Mouse (Mus musculus) cerebellum, postnatal 36 days (tissue): ENCODE measurements around the gene Nanos1.

Experiments
- DNase-seq, 2 experiments: peaks; one replicate each; pipeline ENCODE4 v3.0.0; 2021 to 2022; ENCODE audit warnings: mixed read lengths in 2 of 2

Nanos1 gene

GRCm38 (mm10) chr19:60789452-60789851 lies 33.7 kb downstream of the Nanos1 start:
- DNase-seq = no peak

- peak; percentile 48 for DNase-seq
These were observed 34.2 kb downstream of the Nanos1 start for GRCm38 (mm10) chr19:60789919-60790506.

GRCm38 (mm10) chr19:60790551-60791161 lies 34.9 kb downstream of the Nanos1 start, which contains the start of gene Eif3a:
Eif3a (minus strand) TSS chr19:60790658.
- peak; percentile 94 to 97 for DNase-seq

DNA sequence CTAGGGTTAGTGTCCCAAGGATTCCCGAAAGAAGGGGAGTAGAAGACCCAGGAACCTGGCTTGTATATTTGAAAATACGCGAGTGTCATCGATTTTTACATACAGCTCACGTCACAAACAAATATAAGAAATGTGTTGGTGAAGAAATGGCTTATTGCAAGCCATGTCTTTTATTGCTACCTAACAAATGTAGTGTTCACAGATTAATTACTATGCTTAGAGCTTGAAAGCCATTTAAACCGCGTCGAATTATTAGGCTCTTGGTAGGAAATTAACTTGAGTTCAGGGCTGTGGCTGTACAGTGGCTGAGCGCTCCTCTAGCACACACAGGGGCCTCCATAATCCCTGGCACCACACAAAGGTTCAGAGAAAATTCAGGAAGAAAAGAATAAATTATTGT lies 35.4 kb downstream of the Nanos1 start:
- no peak for DNase-seq

DNA sequence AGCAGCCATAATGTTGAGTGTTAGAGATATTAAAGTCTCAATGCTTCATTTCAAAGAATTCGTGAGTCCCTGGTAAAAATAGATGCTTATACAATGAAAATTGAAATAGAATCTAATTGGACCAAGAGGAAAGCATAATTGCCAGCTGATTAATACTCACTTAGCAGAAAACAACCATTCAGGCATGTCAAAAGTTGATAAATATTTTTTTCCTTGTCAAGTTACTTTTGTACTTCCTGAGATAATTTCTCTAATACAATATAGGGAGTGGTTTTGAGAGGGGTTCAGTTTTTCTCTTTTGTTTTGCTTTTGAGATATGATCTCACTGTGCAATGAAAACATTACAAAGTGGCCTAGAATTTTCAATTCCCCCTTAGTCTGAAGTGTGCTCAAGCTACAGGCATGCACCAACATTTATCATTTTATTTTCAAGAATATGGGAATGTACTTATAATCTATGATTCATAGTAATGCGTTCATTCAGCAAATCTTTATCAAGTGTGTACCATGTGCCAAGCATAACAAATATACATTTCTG lies 37.5 kb downstream of the Nanos1 start:
- no peak for DNase-seq

DNA sequence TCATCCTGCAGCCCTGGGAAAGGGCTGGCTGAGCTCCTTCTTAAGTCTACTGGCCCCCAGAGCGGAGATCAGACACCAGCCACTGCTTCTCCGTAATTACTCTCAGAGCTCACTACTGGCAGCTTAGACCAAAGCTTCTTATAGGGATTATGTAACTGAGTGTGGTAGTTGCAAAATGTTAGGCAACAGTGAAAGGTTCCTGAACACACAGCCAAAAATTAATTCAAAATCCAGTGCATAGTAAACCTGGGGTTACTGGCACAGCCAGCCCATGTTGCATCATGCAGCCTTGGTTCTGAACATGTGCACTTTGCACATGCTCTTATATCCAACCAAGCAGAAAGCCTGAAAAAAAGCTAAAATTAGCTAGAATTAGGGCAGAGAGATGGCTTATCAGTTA lies 39.5 kb downstream of the Nanos1 start:
- DNase-seq = no peak

GRCm38 (mm10) chr19:60797415-60797814 lies 41.6 kb downstream of the Nanos1 start:
- no peak for DNase-seq

- DNase-seq = no peak
These were observed 44.2 kb downstream of the Nanos1 start for GRCm38 (mm10) chr19:60799867-60800569.

- no peak for DNase-seq
These were observed 49.1 kb downstream of the Nanos1 start for GRCm38 (mm10) chr19:60804903-60805302.
